Mouse (Mus musculus) intestine, postnatal 0 days (tissue): ENCODE data around the gene Mecr. TPM values are rescaled to one million over a fixed set of nuclear protein-coding genes. Genes with fewer than 3 reads are reported as not detected.

Experiments used
- ATAC-seq: fragments of 200-750 bp; cut with Nextera tagmentation; 2 replicates; pipeline ENCODE4 v1.8.0; 2017; ENCODE audit warnings: mild to moderate bottlenecking, moderate TSS enrichment, moderate library complexity
- H3K27ac ChIP-seq: fragments of 300-500 bp; sonication (generic); 2 replicates; pipeline ENCODE4 v1.5.1; 2014; ENCODE audit warnings: mild to moderate bottlenecking, low read depth, low read length, moderate library complexity
- H3K27me3 ChIP-seq: fragments of 300-500 bp; sonication (generic); replicated peaks from 2 replicates; pipeline ENCODE4 v1.6.1; 2014; ENCODE audit warnings: low read length, mixed read lengths; ENCODE audit not compliant: control insufficient read depth, insufficient read depth
- H3K36me3 ChIP-seq: fragments of 300-500 bp; sonication (generic); 2 replicates; pipeline ENCODE4 v1.6.1; 2014; ENCODE audit warnings: mild to moderate bottlenecking, moderate library complexity; ENCODE audit not compliant: control insufficient read depth, insufficient read depth
- H3K4me1 ChIP-seq: fragments of 300-500 bp; sonication (generic); replicated peaks from 2 replicates; pipeline ENCODE4 v1.6.1; 2014; ENCODE audit warnings: antibody characterized with exemption, low read length, mixed read lengths; ENCODE audit not compliant: control insufficient read depth, insufficient read depth
- H3K4me2 ChIP-seq: fragments of 300-500 bp; sonication (generic); replicated peaks from 2 replicates; pipeline ENCODE4 v1.6.1; 2014; ENCODE audit warnings: low read depth, mild to moderate bottlenecking, moderate library complexity
- H3K4me3 ChIP-seq: fragments of 300-500 bp; sonication (generic); 2 replicates; pipeline ENCODE4 v1.5.1; 2014; ENCODE audit warnings: low read depth, low read length
- H3K9ac ChIP-seq: fragments of 300-500 bp; sonication (generic); 2 replicates; pipeline ENCODE4 v1.6.1; 2014; ENCODE audit warnings: mild to moderate bottlenecking, low read depth, low read length
- H3K9me3 ChIP-seq: fragments of 300-500 bp; sonication (generic); 2 replicates; pipeline ENCODE4 v1.6.1; 2016; ENCODE audit warnings: mixed run types; ENCODE audit not compliant: control insufficient read depth
- CTCF ChIP-seq: sonication (generic); IDR thresholded peaks from 2 replicates; pipeline ENCODE4 v1.5.1; 2016; ENCODE audit warnings: low read depth, mild to moderate bottlenecking, control low read depth, antibody characterized with exemption, moderate library complexity
- WGBS: fragments of 180-500 bp; shearing (Covaris S2); extraction: QIAGEN DNeasy Blood & Tissue Kit; methylation state at CpG from one replicate; pipeline ENCODE4 v1.1.7; 2014; 5-methylcytosine and 5-hydroxymethylcytosine counted together
- polyA plus RNA-seq: library from polyadenylated mRNA; unstranded; fragments of >200 nt; fragmentation: Nextera tagmentation; extraction: Ambion mirVana; gene quantifications from 2 replicates; pipeline ENCODE4 v1.2.1, GENCODE M21; 2015

The Mecr gene
- polyA plus RNA-seq, 1 experiment from 2014 or later = 27.3 TPM

DNA sequence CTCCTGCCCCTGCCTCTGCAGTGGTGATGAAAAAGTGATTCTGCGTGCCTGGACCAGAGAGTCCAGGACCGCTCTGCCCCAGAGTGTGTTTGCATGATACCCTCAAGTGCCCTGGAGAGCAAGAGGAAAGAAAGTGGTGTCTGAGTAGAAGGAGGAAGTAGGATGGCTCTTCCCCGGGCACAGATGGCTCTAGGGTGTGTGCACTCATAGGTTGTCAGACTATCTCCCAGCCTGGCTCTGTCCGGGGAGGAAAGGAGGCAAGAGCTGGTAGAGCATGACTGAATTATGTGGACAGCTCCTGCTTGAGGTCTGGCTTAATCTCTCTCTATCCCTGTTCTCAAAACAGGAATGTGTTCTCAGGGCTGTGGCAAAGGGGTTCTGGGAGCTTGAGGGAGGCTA, 18.1 kb downstream of the Mecr start:
- no peak overlapping the region for H3K27ac ChIP-seq
- H3K9ac ChIP-seq = no peak overlapping the region
- no peaks in the 10 kb centered on the region for H3K27me3 ChIP-seq
- peaks cover 32% of the 10 kb centered on the region for H3K36me3 ChIP-seq
- H3K4me2 ChIP-seq = no peak overlapping the region
- no peak for ATAC-seq
- 81% methylated on average over 4 of the region's 4 CpGs for WGBS
- no peak overlapping the region for H3K4me3 ChIP-seq
- no peaks in the 10 kb centered on the region for H3K4me1 ChIP-seq
- no peaks in the 10 kb centered on the region for H3K9me3 ChIP-seq
- no peak for TF ChIP-seq CTCF

DNA sequence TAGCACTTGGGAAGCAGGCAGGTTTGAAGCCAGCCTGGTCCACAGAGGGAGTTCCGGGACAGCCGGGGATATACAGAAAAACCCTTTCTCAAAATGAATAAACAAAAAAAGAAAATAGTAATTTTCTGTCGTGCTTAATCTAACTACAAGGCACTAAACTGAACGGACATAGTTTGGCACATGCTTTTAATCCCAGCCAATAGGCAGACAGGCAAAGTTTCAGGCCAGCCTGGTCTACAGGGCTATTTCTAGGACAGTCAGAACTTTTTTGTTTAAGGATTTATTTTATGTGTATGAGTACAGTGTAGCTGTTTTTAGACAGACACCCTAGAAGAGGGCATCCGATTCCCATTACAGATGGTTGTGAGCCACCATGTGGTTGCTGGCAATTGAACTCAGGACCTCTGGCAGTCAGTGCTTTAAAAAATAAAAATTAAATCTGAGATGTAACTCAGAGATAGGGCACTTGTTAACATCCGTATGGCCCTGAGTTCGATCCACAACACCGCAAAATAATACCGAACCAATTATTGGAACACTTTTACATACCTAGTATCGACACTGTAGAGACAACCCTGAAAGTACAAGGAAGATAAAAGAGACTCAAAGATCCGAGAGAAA, 29.5 kb downstream of the Mecr start:
- Histone ChIP-seq H3K9me3 (no peaks in the 10 kb centered on the region), H3K36me3 (no peaks in the 10 kb centered on the region), H3K27me3 (no peaks in the 10 kb centered on the region), H3K4me3 (peak overlapping the region; percentile 99), H3K27ac (peak overlapping the region; percentile 100), H3K4me1 (no peaks in the 10 kb centered on the region; the same call in 1 of the 2 replicates), H3K4me2 (peak overlapping the region; percentile 79), H3K9ac (peak overlapping the region; percentile 100)
- 5% methylated on average over 11 of the region's 11 CpGs for WGBS
- ATAC-seq = no peak
- TF ChIP-seq CTCF = no peak

DNA sequence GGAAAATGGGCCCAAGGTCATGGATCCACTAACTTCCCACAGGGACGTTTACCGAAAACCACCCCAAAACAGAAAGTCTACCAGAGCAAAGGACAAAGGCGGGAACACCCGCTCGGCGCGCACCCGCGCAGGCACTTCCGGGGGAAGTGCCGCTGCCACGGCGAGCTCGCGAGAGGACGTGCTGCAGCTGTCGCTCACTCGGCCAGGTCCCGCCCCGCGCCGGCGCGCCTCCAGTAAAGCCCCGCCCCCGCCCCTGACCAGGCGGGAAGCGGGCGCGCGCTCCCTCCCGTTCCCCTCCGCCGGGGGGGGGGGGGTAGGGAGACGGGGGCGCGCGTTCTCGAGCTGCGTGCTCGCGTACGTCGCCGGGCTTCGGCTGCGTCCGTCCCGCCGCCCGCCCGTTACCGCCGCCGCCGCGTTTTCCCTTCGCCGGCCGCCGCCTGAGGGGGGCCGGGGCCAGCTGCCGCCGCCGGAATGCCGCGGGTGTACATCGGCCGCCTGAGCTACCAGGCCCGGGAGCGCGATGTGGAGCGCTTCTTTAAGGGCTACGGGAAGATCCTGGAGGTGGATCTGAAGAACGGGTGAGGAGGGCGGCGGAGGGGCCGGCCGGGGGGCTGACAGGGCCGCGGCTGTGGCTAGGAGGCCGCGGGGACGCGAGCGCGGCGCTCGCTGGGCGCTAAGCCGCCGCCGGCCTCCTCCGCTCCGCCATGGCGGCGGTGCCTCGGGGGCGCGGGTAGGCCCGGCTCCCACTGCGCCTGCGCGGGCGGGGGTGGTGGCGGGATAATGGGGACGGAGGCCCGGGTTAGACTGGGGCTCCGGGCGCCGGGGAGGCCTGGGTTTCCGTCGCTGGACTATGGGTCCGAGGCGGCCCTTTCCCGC, 30.3 kb downstream of the Mecr start, which contains the start of gene Srsf4:
TSS of gene Srsf4 (plus strand) at position 325 of the 876 bp plus-strand sequence.
- no peaks in the 10 kb centered on the region for H3K27me3 ChIP-seq
- peak within 1 kb of the TSS; percentile 99 for H3K4me3 ChIP-seq
- TF ChIP-seq CTCF = no peak
- no peaks in the 10 kb centered on the region; the same call in 1 of the 2 replicates for H3K4me1 ChIP-seq
- no peaks in the 10 kb centered on the region for H3K36me3 ChIP-seq
- WGBS = 1% methylated on average over 89 of the region's 116 CpGs
- ATAC-seq = peak; percentile 95
- no peaks in the 10 kb centered on the region for H3K9me3 ChIP-seq
- peak within 1 kb of the TSS; percentile 79 for H3K4me2 ChIP-seq
- peak within 1 kb of the TSS; percentile 100 for H3K27ac ChIP-seq
- H3K9ac ChIP-seq = peak within 1 kb of the TSS; percentile 100

DNA sequence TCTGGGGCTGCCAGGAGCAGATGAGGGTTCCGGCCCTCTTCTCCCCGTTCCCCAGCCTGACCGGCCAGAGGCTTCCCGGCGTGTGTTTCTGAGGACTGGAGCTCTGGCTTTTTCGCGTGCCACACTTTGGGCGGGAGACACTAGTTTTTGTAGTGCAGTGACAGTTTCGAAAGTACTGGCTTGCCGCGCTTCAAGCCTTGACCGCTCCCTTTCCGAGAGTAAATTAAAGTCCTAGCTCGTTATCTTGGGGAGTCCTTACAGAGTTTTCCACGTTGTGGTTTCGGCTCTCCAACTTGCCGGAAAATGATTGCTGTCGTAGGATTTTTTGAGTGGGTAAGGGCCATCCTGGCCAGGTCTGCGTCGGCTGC, 30.9 kb downstream of the Mecr start:
- 0% methylated on average over 20 of the region's 20 CpGs for WGBS
- Histone ChIP-seq H3K9me3 (no peaks in the 10 kb centered on the region), H3K36me3 (no peaks in the 10 kb centered on the region), H3K27ac (peak overlapping the region; percentile 100), H3K4me2 (peak overlapping the region; percentile 79), H3K27me3 (no peaks in the 10 kb centered on the region), H3K4me1 (no peaks in the 10 kb centered on the region; the same call in 1 of the 2 replicates), H3K9ac (peak overlapping the region; percentile 100), H3K4me3 (peak overlapping the region; percentile 99)
- TF ChIP-seq CTCF = no peak
- ATAC-seq = peak; percentile 8; the same call in 1 of the 2 replicates

DNA sequence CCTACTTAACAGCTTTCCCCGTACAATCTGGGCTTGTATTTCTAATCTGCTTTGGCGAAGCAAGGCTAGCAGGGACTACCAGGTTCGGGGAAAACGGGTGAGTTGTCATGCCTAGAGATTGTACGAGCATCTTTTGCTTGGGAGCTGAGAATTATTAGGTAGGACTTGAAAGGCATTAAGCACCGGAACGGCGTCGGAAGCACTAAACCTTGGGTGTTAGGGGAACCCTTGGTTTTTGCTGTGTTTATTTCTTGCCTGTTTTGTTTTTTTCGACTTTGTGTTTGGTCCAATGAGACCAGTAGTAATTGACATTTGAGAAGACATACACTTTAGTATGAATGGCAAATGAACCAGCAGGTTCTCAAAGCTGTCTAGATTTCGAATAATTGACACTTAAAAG, 31.3 kb downstream of the Mecr start:
- no peaks in the 10 kb centered on the region; the same call in 1 of the 2 replicates for H3K4me1 ChIP-seq
- no peak for ATAC-seq
- no peaks in the 10 kb centered on the region for H3K27me3 ChIP-seq
- 2% methylated on average over 11 of the region's 11 CpGs for WGBS
- H3K4me2 ChIP-seq = peak overlapping the region; percentile 79
- H3K36me3 ChIP-seq = no peaks in the 10 kb centered on the region
- peak overlapping the region; percentile 100 for H3K27ac ChIP-seq
- no peak for TF ChIP-seq CTCF
- H3K4me3 ChIP-seq = peak overlapping the region; percentile 99
- no peaks in the 10 kb centered on the region for H3K9me3 ChIP-seq
- peak overlapping the region; percentile 100 for H3K9ac ChIP-seq

DNA sequence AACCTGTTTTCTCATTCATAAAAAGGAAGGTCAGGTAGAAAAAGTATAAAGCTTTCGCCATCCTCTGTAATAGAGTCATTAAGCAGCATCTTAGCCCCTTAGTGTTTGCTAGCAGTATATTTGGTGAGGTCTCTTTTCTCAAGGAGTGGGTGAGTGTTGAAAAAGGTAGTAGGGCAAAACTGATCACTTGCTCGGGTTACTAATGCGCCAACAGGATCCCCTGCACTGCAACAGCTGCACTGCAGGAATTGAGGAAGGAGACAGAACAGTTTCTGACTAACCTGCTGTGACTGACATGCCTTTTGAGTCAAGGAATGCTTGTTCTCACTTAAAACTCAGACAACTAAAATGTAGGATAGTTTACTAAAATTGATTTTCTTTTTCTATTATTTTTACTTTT, 32.0 kb downstream of the Mecr start:
- Histone ChIP-seq H3K36me3 (no peaks in the 10 kb centered on the region), H3K4me1 (no peaks in the 10 kb centered on the region; the same call in 1 of the 2 replicates), H3K9me3 (no peaks in the 10 kb centered on the region), H3K9ac (peak overlapping the region; percentile 13; the same call in 1 of the 2 replicates), H3K27me3 (no peaks in the 10 kb centered on the region), H3K27ac (no peak overlapping the region), H3K4me2 (peak overlapping the region; percentile 79), H3K4me3 (peak overlapping the region; percentile 99)
- TF ChIP-seq CTCF = no peak
- WGBS = 22% methylated on average over 3 of the region's 3 CpGs
- ATAC-seq = no peak
